Mouse (Mus musculus): ENCODE data around the gene Hnrnpl. TPM values are rescaled to one million over a fixed set of nuclear protein-coding genes. Genes with fewer than 3 reads are reported as not detected.

The Hnrnpl gene
- polyA plus RNA-seq, 1 experiment from 2014 or later: 237 TPM

DNA sequence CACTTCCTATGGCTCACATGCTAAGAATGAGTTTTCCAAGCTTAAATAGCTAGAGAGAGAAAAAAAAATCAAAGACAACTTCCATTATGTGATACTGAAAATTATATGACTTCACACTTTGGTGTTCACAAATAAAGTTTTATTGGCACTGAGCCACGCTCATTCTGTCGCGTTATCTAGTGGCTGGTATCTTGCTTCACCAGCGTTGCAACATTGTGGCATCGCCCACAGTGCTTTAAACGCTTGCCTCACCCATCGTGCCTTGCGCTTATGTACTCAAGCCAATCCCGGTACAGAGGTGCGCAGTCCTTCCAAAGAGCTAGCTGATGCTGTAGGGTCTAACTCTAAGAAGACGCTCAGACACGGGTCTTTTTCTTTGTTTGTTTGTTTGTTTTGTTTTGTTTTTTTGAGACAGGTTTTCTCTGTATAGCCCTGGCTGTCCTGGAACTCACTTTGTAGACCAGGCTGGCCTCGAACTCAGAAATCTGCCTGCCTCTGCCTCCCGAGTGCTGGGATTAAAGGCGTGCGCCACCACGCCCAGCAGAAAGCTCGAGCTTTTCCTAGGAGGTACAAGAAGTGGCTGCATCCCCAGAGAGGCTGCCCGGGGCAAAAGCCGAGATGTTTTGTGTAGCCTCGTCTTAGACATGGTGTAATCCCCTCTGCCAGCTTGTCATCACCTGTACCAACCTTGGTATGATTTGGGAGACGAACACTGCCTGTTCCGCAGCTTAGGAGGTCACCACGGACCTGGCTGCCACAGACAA lies 62.7 kb downstream of the Hnrnpl start:
- Histone ChIP-seq H3K27me3 (replicated peaks) (no peaks in the 10 kb centered on the region), H3K27ac (no peak overlapping the region), H3K9me3 (no peaks in the 10 kb centered on the region), H3K36me3 (no peaks in the 10 kb centered on the region), H3K4me3 (replicated peaks) (no peak overlapping the region), H3K9ac (no peak overlapping the region), H3K4me1 (replicated peaks) (peaks cover 10% of the 10 kb centered on the region; the same call in 1 of the 2 replicates), H3K4me2 (replicated peaks) (no peak overlapping the region)
- ATAC-seq: no peak
- WGBS: 84% methylated on average over 24 of the region's 24 CpGs

Other genes starting within 250 kb of the Hnrnpl start
- gene Samd4b, start 210.4 kb upstream of the Hnrnpl start, polyA plus RNA-seq (2015; fragmentation: Nextera tagmentation; extraction: Ambion mirVana): 18.9 and 19.5 TPM in 2 replicates
- 51.7 and 53.1 TPM in 2 replicates for gene Pak4, start 210.4 kb upstream of the Hnrnpl start, polyA plus RNA-seq (2015; fragmentation: Nextera tagmentation; extraction: Ambion mirVana)
- 0.06 TPM in 1 of 2 replicates, not detected in the other for gene Acp7, start 177.2 kb upstream of the Hnrnpl start, polyA plus RNA-seq (2015; fragmentation: Nextera tagmentation; extraction: Ambion mirVana)
- gene Fbxo27, start 115.7 kb upstream of the Hnrnpl start, polyA plus RNA-seq (2015; fragmentation: Nextera tagmentation; extraction: Ambion mirVana): 2.9 and 3.1 TPM in 2 replicates
- gene Fbxo17, start 91.7 kb upstream of the Hnrnpl start, polyA plus RNA-seq (2015; fragmentation: Nextera tagmentation; extraction: Ambion mirVana): 6.6 and 6.7 TPM in 2 replicates
- gene Mrps12, start 66.7 kb upstream of the Hnrnpl start, polyA plus RNA-seq (2015; fragmentation: Nextera tagmentation; extraction: Ambion mirVana): 136 and 143 TPM in 2 replicates
- 22.6 and 25.1 TPM in 2 replicates for gene Sars2, start 66.5 kb upstream of the Hnrnpl start, polyA plus RNA-seq (2015; fragmentation: Nextera tagmentation; extraction: Ambion mirVana)
- not detected in 2 replicates for gene Ccer2, start 52.4 kb upstream of the Hnrnpl start, polyA plus RNA-seq (2015; fragmentation: Nextera tagmentation; extraction: Ambion mirVana)
- 54.9 and 60.3 TPM in 2 replicates for gene Sirt2, start 41.8 kb upstream of the Hnrnpl start, polyA plus RNA-seq (2015; fragmentation: Nextera tagmentation; extraction: Ambion mirVana)
- 40.2 and 43.7 TPM in 2 replicates for gene Nfkbib, start 41.0 kb upstream of the Hnrnpl start, polyA plus RNA-seq (2015; fragmentation: Nextera tagmentation; extraction: Ambion mirVana)
- gene Rinl, start 19.6 kb upstream of the Hnrnpl start, polyA plus RNA-seq (2015; fragmentation: Nextera tagmentation; extraction: Ambion mirVana): 4.5 and 5.6 TPM in 2 replicates
- 234 and 260 TPM in 2 replicates for gene Ech1, start 16.7 kb downstream of the Hnrnpl start, polyA plus RNA-seq (2015; fragmentation: Nextera tagmentation; extraction: Ambion mirVana)
- 1,462 and 1,582 TPM in 2 replicates for gene Lgals4, start 25.3 kb downstream of the Hnrnpl start, polyA plus RNA-seq (2015; fragmentation: Nextera tagmentation; extraction: Ambion mirVana)
- gene Lgals7, start 55.3 kb downstream of the Hnrnpl start, polyA plus RNA-seq (2015; fragmentation: Nextera tagmentation; extraction: Ambion mirVana): 0.98 and 1.4 TPM in 2 replicates
- gene Capn12, start 72.9 kb downstream of the Hnrnpl start, polyA plus RNA-seq (2015; fragmentation: Nextera tagmentation; extraction: Ambion mirVana): 0.30 TPM in 2 replicates
- 340 and 361 TPM in 2 replicates for gene Actn4, start 153.8 kb downstream of the Hnrnpl start, polyA plus RNA-seq (2015; fragmentation: Nextera tagmentation; extraction: Ambion mirVana)
- gene Eif3k, start 173.3 kb downstream of the Hnrnpl start, polyA plus RNA-seq (2015; fragmentation: Nextera tagmentation; extraction: Ambion mirVana): 359 and 375 TPM in 2 replicates
- 6.3 and 7.7 TPM in 2 replicates for gene Map4k1, start 173.5 kb downstream of the Hnrnpl start, polyA plus RNA-seq (2015; fragmentation: Nextera tagmentation; extraction: Ambion mirVana)

All from intestine, embryonic 15.5 days (tissue).